Mouse (Mus musculus): Measurements from ENCODE around the gene Kif18a.

The Kif18a gene

GRCm38 (mm10) chr2:109374881-109375280 is 94.3 kb downstream of the Kif18a start:
- no peak for DNase-seq (ENCODE audit: low spot score in 2 of 2)

- no peak for DNase-seq (ENCODE audit: low spot score in 2 of 2)
Observed at GRCm38 (mm10) chr2:109384019-109384418, 103.5 kb downstream of the Kif18a start.

GRCm38 (mm10) chr2:109386211-109386610 is 105.7 kb downstream of the Kif18a start:
- no peak for DNase-seq (ENCODE audit: low spot score in 2 of 2)

- no peak for DNase-seq (ENCODE audit: low spot score in 2 of 2)
Observed at GRCm38 (mm10) chr2:109388733-109389132, 108.2 kb downstream of the Kif18a start.

- no peak for DNase-seq (ENCODE audit: low spot score in 2 of 2)
Observed at GRCm38 (mm10) chr2:109389977-109390376, 109.4 kb downstream of the Kif18a start.

All from heart, adult 9 months (tissue).